Comparison of ENCODE assay signal across 15 mouse cellular contexts in genomic region chr9:116083726-116084323, GRCm38 (mm10).
A peak's percentile ranks its signal among the peaks of the same experiment; 100 is the strongest.
DNase-seq lines count a peak whose midpoint lies in the region; TF ChIP-seq lines count a peak whose summit lies in the region.
"Had no signal": no experiment of that assay in that cellular context is flagged by ENCODE, and none has a peak within 500 bp of the region (broad histone marks: within the 10 kb centered on the region; RNA-seq: fewer than 3 reads in every experiment).

No protein-coding gene starts in this region.

- H3K79me2 ChIP-seq in macrophage (ENCODE audit: inconsistent target), result no peaks in the 10 kb centered on the region

- H3K4me3 ChIP-seq in bone marrow, adult 2 months (replicated peaks; ENCODE audit: control insufficient read depth, low read depth, low read length), result no peak overlapping the region
- no peak overlapping the region for H3K4me3 ChIP-seq in macrophage (ENCODE audit: inconsistent target)
- no peak overlapping the region for H3K4me3 ChIP-seq in cerebellum, adult 2 months (replicated peaks; ENCODE audit: insufficient read depth, low read depth, low read length)
- H3K4me3 ChIP-seq: heart, embryonic 13.5 days; hindbrain, embryonic 13.5 days; liver, embryonic 13.5 days; neural tube, embryonic 13.5 days; stomach, embryonic 15.5 days had no signal

- H3K27ac ChIP-seq in bone marrow, adult 2 months (ENCODE audit: control insufficient read depth, insufficient read depth, low read depth, low read length, poor library complexity), result peak overlapping the region; percentile 89
- peak overlapping the region; percentile 40 for H3K27ac ChIP-seq in macrophage
- no peak overlapping the region for H3K27ac ChIP-seq in cerebellum, adult 2 months (ENCODE audit: insufficient read depth, low read length)
- H3K27ac ChIP-seq: heart, embryonic 13.5 days; hindbrain, embryonic 13.5 days; liver, embryonic 13.5 days; neural tube, embryonic 13.5 days; stomach, embryonic 15.5 days had no signal

- no peak for TF ChIP-seq CTCF in bone marrow, adult 2 months (IDR thresholded peaks at IDR 0.05; ENCODE audit: control insufficient read depth, insufficient read depth, low read length)
- TF ChIP-seq CTCF in cerebellum, adult 2 months (IDR thresholded peaks at IDR 0.05; ENCODE audit: borderline replicate concordance, insufficient read depth, low read depth, low read length), result no peak

- DNase-seq in kidney, adult 8-10 months, result peak; percentile 16 to 38
- no peak for DNase-seq in kidney, postnatal 25 days
- DNase-seq in CD4-positive, CD25-positive, alpha-beta regulatory T cell, adult 2 months (ENCODE audit: low read depth, low spot score), result peak; percentile 32
- DNase-seq in cerebellum, adult 2 months, result no peak
- DNase-seq in gastrocnemius, postnatal 4 days (ENCODE audit: low spot score in 2 of 2), result no peak
- DNase-seq: kidney, postnatal 14 days; liver, embryonic 13.5 days; midbrain, embryonic 14.5 days; thymus, postnatal 4 days had no signal

- H3K27me3 ChIP-seq in cerebellum, adult 2 months (ENCODE audit: control insufficient read depth, insufficient read depth, low read length), result no peaks in the 10 kb centered on the region
- H3K27me3 ChIP-seq: heart, embryonic 13.5 days; hindbrain, embryonic 13.5 days; liver, embryonic 13.5 days; neural tube, embryonic 13.5 days; stomach, embryonic 15.5 days had no signal

- WGBS in bone marrow, adult 2 months, result 15% methylated on average over 8 of the region's 8 CpGs
- 18% methylated on average over 8 of the region's 8 CpGs for WGBS in macrophage (ENCODE audit: missing documents)
- WGBS in cerebellum, adult 2 months, result 85% methylated on average over 8 of the region's 8 CpGs

- peaks cover 5% of the 10 kb centered on the region; the same call in 1 of the 2 replicates for H3K36me3 ChIP-seq in macrophage (ENCODE audit: inconsistent target)
- H3K36me3 ChIP-seq: hindbrain, embryonic 13.5 days; liver, embryonic 13.5 days; neural tube, embryonic 13.5 days; stomach, embryonic 15.5 days had no signal

- no peak for TF ChIP-seq POLR2A in bone marrow, adult 2 months (IDR thresholded peaks at IDR 0.05; ENCODE audit: borderline replicate concordance, control insufficient read depth, low read depth, low read length)
- no peak for TF ChIP-seq POLR2A in cerebellum, adult 2 months (IDR thresholded peaks at IDR 0.05; ENCODE audit: borderline replicate concordance, insufficient read depth, low read length)

- peaks cover 10% of the 10 kb centered on the region for H3K4me1 ChIP-seq in bone marrow, adult 2 months (ENCODE audit: control insufficient read depth, insufficient read depth, low read length)
- no peaks in the 10 kb centered on the region for H3K4me1 ChIP-seq in cerebellum, adult 2 months (ENCODE audit: control insufficient read depth, insufficient read depth, low read length)
- H3K4me1 ChIP-seq: heart, embryonic 13.5 days; hindbrain, embryonic 13.5 days; liver, embryonic 13.5 days; neural tube, embryonic 13.5 days; stomach, embryonic 15.5 days had no signal

Comparison
In these comparisons a context has a peak if more than half of its experiments do, and no peak if none do; other contexts are left out.
1. DNase-seq: peak in kidney, adult 8-10 months (2 of 2) and CD4-positive, CD25-positive, alpha-beta regulatory T cell, adult 2 months (single experiment); none in kidney, postnatal 25 days (0 of 2), cerebellum, adult 2 months (0 of 2) and gastrocnemius, postnatal 4 days (0 of 2).